Mouse (Mus musculus) kidney, adult 2 months (tissue): ENCODE results near the gene Usp48. TPM values are rescaled to one million over a fixed set of nuclear protein-coding genes. Genes with fewer than 3 reads are reported as not detected.

Experiments used
- DNase-seq: peaks from one replicate; pipeline ENCODE4 v3.0.0; 2021
- H3K27ac ChIP-seq: fragments of 200-500 bp; 2 replicates; pipeline ENCODE4 v1.5.1; 2012; ENCODE audit warnings: low read depth, low read length, control low read depth, inconsistent platforms; ENCODE audit not compliant: insufficient read depth
- H3K27me3 ChIP-seq: fragments of 200-500 bp; replicated peaks from 2 replicates; pipeline ENCODE4 v1.6.1; 2012; ENCODE audit warnings: mild to moderate bottlenecking, moderate library complexity, low read length, inconsistent platforms; ENCODE audit not compliant: control insufficient read depth, insufficient read depth
- H3K36me3 ChIP-seq: fragments of 200-500 bp; 2 replicates; pipeline ENCODE4 v1.6.1; 2012; ENCODE audit warnings: mild to moderate bottlenecking, moderate library complexity, low read length, inconsistent platforms; ENCODE audit not compliant: control insufficient read depth, insufficient read depth
- H3K4me1 ChIP-seq: fragments of 200-500 bp; 2 replicates; pipeline ENCODE4 v1.6.1; 2011; ENCODE audit warnings: low read length; ENCODE audit not compliant: control insufficient read depth, insufficient read depth
- H3K4me3 ChIP-seq: fragments of 200-500 bp; 2 replicates; pipeline ENCODE4 v1.5.1; 2011; ENCODE audit warnings: mild to moderate bottlenecking, low read depth, low read length, control low read depth; ENCODE audit not compliant: insufficient read depth
- CTCF ChIP-seq: fragments of 200-500 bp; conservative IDR thresholded peaks from 2 replicates; pipeline ENCODE4 v1.5.1; 2011; ENCODE audit warnings: low read depth, mild to moderate bottlenecking, control low read depth, low read length, moderate library complexity, mixed read lengths; ENCODE audit not compliant: insufficient read depth, insufficient read length
- POLR2A ChIP-seq: fragments of 200-500 bp; IDR thresholded peaks from one replicate; pipeline ENCODE4 v1.6.1; 2011; ENCODE audit warnings: low read depth, low read length, control low read depth
- WGBS: fragments of 180-500 bp; shearing (Covaris S2); methylation state at CpG from one replicate; pipeline ENCODE4 v1.1.7; 2018; 5-methylcytosine and 5-hydroxymethylcytosine counted together
- polyA plus RNA-seq: library from polyadenylated mRNA; depleted of rRNA; stranded (reverse); fragments of >200 nt; gene quantifications from 2 replicates; pipeline ENCODE4 v1.2.3, GENCODE M21; 2012

The Usp48 gene
- polyA plus RNA-seq, 1 experiment, result 38.6 TPM

DNA sequence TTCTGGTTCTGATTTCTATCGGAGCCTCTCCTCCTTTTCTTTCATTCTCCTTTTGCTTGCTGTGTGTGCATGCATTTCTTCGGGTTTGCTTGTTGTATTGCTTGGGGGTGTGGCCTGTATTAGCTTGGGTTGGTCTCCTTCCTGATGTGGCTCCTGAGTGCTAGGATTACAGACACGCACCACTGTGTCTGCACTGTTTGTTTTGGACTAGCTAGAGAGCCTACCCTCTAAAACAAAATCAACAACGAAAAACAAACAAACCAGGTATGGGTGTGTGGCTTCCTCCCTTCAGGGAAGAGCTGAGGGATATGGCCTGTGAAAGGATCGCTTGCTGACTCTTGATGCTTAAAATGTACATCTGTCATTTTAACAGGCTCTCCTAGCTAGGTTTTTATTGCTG lies 57.4 kb downstream of the Usp48 start:
- no peak for TF ChIP-seq CTCF
- no peak for TF ChIP-seq POLR2A
- Histone ChIP-seq H3K4me3 (no peak overlapping the region), H3K27ac (no peak overlapping the region), H3K36me3 (peaks cover 4% of the 10 kb centered on the region), H3K4me1 (peaks cover 8% of the 10 kb centered on the region; the same call in 1 of the 2 replicates), H3K27me3 (no peaks in the 10 kb centered on the region)
- no peak for DNase-seq
- 51% methylated on average over 5 of the region's 5 CpGs for WGBS

- Histone ChIP-seq H3K27me3 (no peaks in the 10 kb centered on the region), H3K4me3 (no peak overlapping the region), H3K36me3 (peaks cover 4% of the 10 kb centered on the region; the same call in 1 of the 2 replicates), H3K27ac (peak overlapping the region; percentile 46; the same call in 1 of the 2 replicates), H3K4me1 (peaks cover 8% of the 10 kb centered on the region; the same call in 1 of the 2 replicates)
- 72% methylated on average over 5 of the region's 5 CpGs for WGBS
- TF ChIP-seq POLR2A (no peak), CTCF (no peak)
- peak; percentile 45 for DNase-seq
Observed at GRCm38 (mm10) chr4:137652835-137653346, 59.3 kb downstream of the Usp48 start.

- Histone ChIP-seq H3K4me3 (no peak overlapping the region), H3K27ac (peak overlapping the region; percentile 47; the same call in 1 of the 2 replicates), H3K4me1 (peaks cover 8% of the 10 kb centered on the region; the same call in 1 of the 2 replicates), H3K36me3 (peaks cover 4% of the 10 kb centered on the region; the same call in 1 of the 2 replicates), H3K27me3 (no peaks in the 10 kb centered on the region)
- 60% methylated on average over 18 of the region's 18 CpGs for WGBS
- TF ChIP-seq CTCF, result no peak
- no peak for TF ChIP-seq POLR2A
- peak; percentile 65 for DNase-seq
Observed at GRCm38 (mm10) chr4:137655241-137656031, 61.9 kb downstream of the Usp48 start.

DNA sequence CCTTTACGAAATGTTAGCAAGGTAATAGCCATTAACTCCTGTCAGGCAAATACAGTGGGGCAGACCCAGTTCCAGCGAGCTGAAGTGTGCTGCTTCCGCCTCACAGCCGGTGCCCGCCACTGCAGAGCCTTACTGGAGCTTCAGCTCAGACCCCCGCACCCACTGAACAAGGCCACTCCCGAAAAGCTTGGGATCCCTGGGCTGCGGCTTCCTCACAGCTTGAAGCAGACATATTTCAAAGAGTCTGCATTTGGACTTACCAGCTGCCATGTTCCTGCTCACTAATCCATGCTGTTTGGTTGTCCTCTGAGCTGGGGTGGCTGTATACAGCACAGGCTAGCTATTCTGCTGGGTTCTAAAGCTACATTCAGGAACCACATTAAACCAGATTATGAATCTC lies 64.1 kb downstream of the Usp48 start:
- WGBS, result 76% methylated on average over 8 of the region's 8 CpGs
- no peak overlapping the region for H3K27ac ChIP-seq

GRCm38 (mm10) chr4:137659541-137659940 lies 66.0 kb downstream of the Usp48 start:
- no peak for DNase-seq
- no peak overlapping the region for H3K4me3 ChIP-seq
- 84% methylated on average over 4 of the region's 4 CpGs for WGBS

More for the DNA sequence above, 64.1 kb downstream of the Usp48 start:
- no peak for DNase-seq
- 0 out of 2 replicates have a peak, but pooled peaks cover 2% of the 10 kb centered on the region for H3K36me3 ChIP-seq
- peaks cover 16% of the 10 kb centered on the region for H3K4me1 ChIP-seq
- TF ChIP-seq CTCF (no peak), POLR2A (no peak)
- H3K4me3 ChIP-seq, result no peak overlapping the region
- H3K27me3 ChIP-seq, result no peaks in the 10 kb centered on the region

GRCm38 (mm10) chr4:137660364-137661077 lies 67.0 kb downstream of the Usp48 start:
- no peak overlapping the region for H3K4me3 ChIP-seq
- 0 out of 2 replicates have a peak overlapping the region, but pooled peaks have one; percentile 28 for H3K27ac ChIP-seq
- peaks cover 12% of the 10 kb centered on the region for H3K4me1 ChIP-seq
- H3K27me3 ChIP-seq, result no peaks in the 10 kb centered on the region
- no peak for TF ChIP-seq CTCF
- DNase-seq, result peak; percentile 38
- H3K36me3 ChIP-seq, result no peaks in the 10 kb centered on the region
- WGBS, result 62% methylated on average over 10 of the region's 10 CpGs

More at GRCm38 (mm10) chr4:137659541-137659940, 66.0 kb downstream of the Usp48 start:
- no peaks in the 10 kb centered on the region for H3K36me3 ChIP-seq
- H3K27ac ChIP-seq, result 0 out of 2 replicates have a peak overlapping the region, but pooled peaks have one; percentile 6
- peaks cover 14% of the 10 kb centered on the region for H3K4me1 ChIP-seq
- H3K27me3 ChIP-seq, result no peaks in the 10 kb centered on the region
- TF ChIP-seq POLR2A (no peak), CTCF (no peak)

DNA sequence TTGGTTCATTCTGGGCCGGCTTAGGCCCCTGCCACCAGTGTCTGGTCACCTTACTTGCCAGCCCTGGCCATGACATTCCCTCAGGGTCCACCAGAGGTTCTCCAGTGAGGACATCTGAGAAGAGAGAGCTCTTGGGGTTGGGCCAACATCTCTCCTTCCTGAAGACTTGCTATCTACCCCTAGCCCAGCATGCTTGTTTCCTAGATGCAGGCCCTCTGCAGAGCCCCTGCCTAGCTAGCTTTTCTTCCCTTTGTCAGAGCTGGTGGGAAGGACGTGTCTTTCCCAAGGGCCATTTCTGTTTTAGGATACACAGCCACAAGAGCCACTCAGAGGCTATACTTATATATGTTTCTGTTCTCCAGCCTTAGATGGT lies 67.5 kb downstream of the Usp48 start:
- Histone ChIP-seq H3K36me3 (no peaks in the 10 kb centered on the region), H3K4me1 (peaks cover 10% of the 10 kb centered on the region), H3K27me3 (no peaks in the 10 kb centered on the region), H3K27ac (peak overlapping the region; percentile 18; the same call in 1 of the 2 replicates), H3K4me3 (no peak overlapping the region)
- no peak for DNase-seq
- TF ChIP-seq POLR2A, result no peak
- no peak for TF ChIP-seq CTCF
- WGBS, result 59% methylated on average over 2 of the region's 2 CpGs
